Mouse (Mus musculus) intestine, postnatal 0 days (tissue): ENCODE results near the gene Cyp4a31. TPM values are rescaled to one million over a fixed set of nuclear protein-coding genes. Genes with fewer than 3 reads are reported as not detected.
"Not testable (repeated sequence)": the region's sequence is repeated elsewhere in the genome, so short reads cannot be mapped to it uniquely, and the experiment has no call there.

Experiments used
- ATAC-seq: fragments of 200-750 bp; cut with Nextera tagmentation; 2 replicates; pipeline ENCODE4 v1.8.0; 2017; ENCODE audit warnings: mild to moderate bottlenecking, moderate TSS enrichment, moderate library complexity
- H3K27ac ChIP-seq: fragments of 300-500 bp; sonication (generic); 2 replicates; pipeline ENCODE4 v1.5.1; 2014; ENCODE audit warnings: mild to moderate bottlenecking, low read depth, low read length, moderate library complexity
- H3K27me3 ChIP-seq: fragments of 300-500 bp; sonication (generic); replicated peaks from 2 replicates; pipeline ENCODE4 v1.6.1; 2014; ENCODE audit warnings: low read length, mixed read lengths; ENCODE audit not compliant: control insufficient read depth, insufficient read depth
- H3K36me3 ChIP-seq: fragments of 300-500 bp; sonication (generic); 2 replicates; pipeline ENCODE4 v1.6.1; 2014; ENCODE audit warnings: mild to moderate bottlenecking, moderate library complexity; ENCODE audit not compliant: control insufficient read depth, insufficient read depth
- H3K4me1 ChIP-seq: fragments of 300-500 bp; sonication (generic); replicated peaks from 2 replicates; pipeline ENCODE4 v1.6.1; 2014; ENCODE audit warnings: antibody characterized with exemption, low read length, mixed read lengths; ENCODE audit not compliant: control insufficient read depth, insufficient read depth
- H3K4me2 ChIP-seq: fragments of 300-500 bp; sonication (generic); replicated peaks from 2 replicates; pipeline ENCODE4 v1.6.1; 2014; ENCODE audit warnings: low read depth, mild to moderate bottlenecking, moderate library complexity
- H3K4me3 ChIP-seq: fragments of 300-500 bp; sonication (generic); 2 replicates; pipeline ENCODE4 v1.5.1; 2014; ENCODE audit warnings: low read depth, low read length
- H3K9ac ChIP-seq: fragments of 300-500 bp; sonication (generic); 2 replicates; pipeline ENCODE4 v1.6.1; 2014; ENCODE audit warnings: mild to moderate bottlenecking, low read depth, low read length
- H3K9me3 ChIP-seq: fragments of 300-500 bp; sonication (generic); 2 replicates; pipeline ENCODE4 v1.6.1; 2016; ENCODE audit warnings: mixed run types; ENCODE audit not compliant: control insufficient read depth
- CTCF ChIP-seq: sonication (generic); IDR thresholded peaks from 2 replicates; pipeline ENCODE4 v1.5.1; 2016; ENCODE audit warnings: low read depth, mild to moderate bottlenecking, control low read depth, antibody characterized with exemption, moderate library complexity
- WGBS: fragments of 180-500 bp; shearing (Covaris S2); extraction: QIAGEN DNeasy Blood & Tissue Kit; methylation state at CpG from one replicate; pipeline ENCODE4 v1.1.7; 2014; 5-methylcytosine and 5-hydroxymethylcytosine counted together
- polyA plus RNA-seq: library from polyadenylated mRNA; unstranded; fragments of >200 nt; fragmentation: Nextera tagmentation; extraction: Ambion mirVana; gene quantifications from 2 replicates; pipeline ENCODE4 v1.2.1, GENCODE M21; 2015

Gene Cyp4a31
- polyA plus RNA-seq, 1 experiment from 2014 or later = not detected

- H3K4me2 ChIP-seq = no peak overlapping the region
- no peaks in the 10 kb centered on the region for H3K27me3 ChIP-seq
- TF ChIP-seq CTCF = no peak
- H3K36me3 ChIP-seq = no peaks in the 10 kb centered on the region
- no peaks in the 10 kb centered on the region for H3K4me1 ChIP-seq
- H3K4me3 ChIP-seq = no peak overlapping the region
- H3K9ac ChIP-seq = no peak overlapping the region
- no peak for ATAC-seq
- no peak overlapping the region for H3K27ac ChIP-seq
- 63% methylated on average over 2 of the region's 2 CpGs for WGBS
- no peaks in the 10 kb centered on the region for H3K9me3 ChIP-seq
These were observed 17.2 kb upstream of the Cyp4a31 start for GRCm38 (mm10) chr4:115546141-115546828.

GRCm38 (mm10) chr4:115552726-115553125 lies 10.7 kb upstream of the Cyp4a31 start:
- no peak for TF ChIP-seq CTCF
- no peaks in the 10 kb centered on the region for H3K9me3 ChIP-seq
- 88% methylated on average over 3 of the region's 3 CpGs for WGBS

GRCm38 (mm10) chr4:115555513-115555912 lies 7.9 kb upstream of the Cyp4a31 start:
- WGBS = 28% methylated on average over 2 of the region's 2 CpGs

More at GRCm38 (mm10) chr4:115552726-115553125, 10.7 kb upstream of the Cyp4a31 start:
- Histone ChIP-seq H3K9ac (no peak overlapping the region), H3K36me3 (no peaks in the 10 kb centered on the region), H3K4me2 (no peak overlapping the region), H3K4me3 (no peak overlapping the region), H3K4me1 (no peaks in the 10 kb centered on the region), H3K27me3 (no peaks in the 10 kb centered on the region), H3K27ac (no peak overlapping the region)
- ATAC-seq = no peak

GRCm38 (mm10) chr4:115557861-115558561 lies 5.4 kb upstream of the Cyp4a31 start:
- no peak for ATAC-seq
- Histone ChIP-seq H3K27ac (no peak overlapping the region), H3K36me3 (no peaks in the 10 kb centered on the region), H3K4me3 (no peak overlapping the region), H3K9me3 (no peaks in the 10 kb centered on the region), H3K4me1 (no peaks in the 10 kb centered on the region), H3K4me2 (no peak overlapping the region), H3K9ac (no peak overlapping the region), H3K27me3 (no peaks in the 10 kb centered on the region)
- WGBS = 60% methylated on average over 4 of the region's 4 CpGs
- TF ChIP-seq CTCF = no peak

More at GRCm38 (mm10) chr4:115555513-115555912, 7.9 kb upstream of the Cyp4a31 start:
- no peak overlapping the region for H3K27ac ChIP-seq
- H3K9me3 ChIP-seq = no peaks in the 10 kb centered on the region
- H3K4me3 ChIP-seq = no peak overlapping the region
- no peaks in the 10 kb centered on the region for H3K4me1 ChIP-seq
- no peaks in the 10 kb centered on the region for H3K27me3 ChIP-seq
- H3K36me3 ChIP-seq = no peaks in the 10 kb centered on the region
- H3K9ac ChIP-seq = no peak overlapping the region
- no peak for TF ChIP-seq CTCF
- no peak overlapping the region for H3K4me2 ChIP-seq
- no peak for ATAC-seq

- H3K4me1 ChIP-seq, H3K4me3 ChIP-seq, H3K9ac ChIP-seq, H3K4me2 ChIP-seq, H3K27me3 ChIP-seq, H3K9me3 ChIP-seq, ATAC-seq, H3K27ac ChIP-seq, H3K36me3 ChIP-seq: not testable (repeated sequence)
- whole genome bisulfite sequencing = 68% methylated on average over 5 of the region's 5 CpGs
These were observed 2.2 kb upstream of the Cyp4a31 start for GRCm38 (mm10) chr4:115561236-115561635.

GRCm38 (mm10) chr4:115564469-115565225 lies 1.2 kb downstream of the Cyp4a31 start:
- 71% methylated on average over 6 of the region's 6 CpGs for WGBS
- not testable (repeated sequence) for H3K36me3 ChIP-seq, ATAC-seq, H3K27me3 ChIP-seq, H3K4me2 ChIP-seq, H3K9me3 ChIP-seq, H3K27ac ChIP-seq, H3K9ac ChIP-seq, H3K4me1 ChIP-seq, H3K4me3 ChIP-seq
